ENCODE assay signal across 8 mouse cellular contexts in the genomic region with DNA sequence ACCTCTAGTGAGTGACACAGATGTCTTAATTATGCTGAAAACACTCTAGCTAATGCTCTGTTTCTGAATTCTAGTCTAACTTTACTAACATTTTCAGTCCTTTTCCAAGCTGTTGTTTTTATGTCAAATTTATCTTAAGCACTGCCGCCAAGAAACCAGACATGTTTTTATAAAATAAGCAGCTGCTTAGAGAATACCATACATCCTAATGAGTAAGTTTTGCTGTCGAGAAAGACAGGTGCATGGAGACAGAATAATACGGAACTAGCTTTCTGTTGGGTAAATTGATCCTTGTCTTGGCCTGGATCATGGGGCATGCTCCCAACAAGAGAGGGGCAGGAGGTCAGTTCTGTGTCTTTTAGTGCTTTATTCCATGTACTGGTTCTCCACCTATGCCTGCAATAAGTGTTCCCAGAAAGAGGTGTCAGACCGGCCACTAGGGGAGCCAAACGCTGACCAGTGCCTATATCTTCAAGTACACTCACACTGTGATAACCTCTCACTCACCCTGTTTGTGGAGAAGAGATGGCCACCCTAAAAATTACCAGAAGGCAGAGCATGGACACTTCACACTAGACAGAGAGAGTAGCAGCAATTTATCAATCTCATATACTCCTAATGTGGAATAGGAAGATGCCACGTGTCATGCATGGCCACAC.
DNase-seq lines count a peak whose midpoint lies in the region; ATAC-seq and TF ChIP-seq lines count a peak whose summit lies in the region.

No protein-coding gene starts in this region.

- intact Hi-C loops in heart, postnatal 25 days (cut with DNase I): no loop called here

- TF ChIP-seq EP300 in heart, postnatal 0 days (IDR thresholded peaks at IDR 0.05; ENCODE audit: low read depth): no peak

- H3K9ac ChIP-seq in heart, postnatal 0 days (replicated peaks; ENCODE audit: low read depth, low read length): no peak overlapping the region
- H3K9ac ChIP-seq in forebrain, embryonic 14.5 days (ENCODE audit: low read length): no peak overlapping the region
- no peak overlapping the region for H3K9ac ChIP-seq in limb, embryonic 12.5 days (replicated peaks)

- H3K27me3 ChIP-seq in heart, postnatal 0 days (ENCODE audit: control insufficient read depth, insufficient read depth, low read length): no peaks in the 10 kb centered on the region
- H3K27me3 ChIP-seq in thymus, adult 2 months (ENCODE audit: control insufficient read depth, insufficient read depth, low read length): no peaks in the 10 kb centered on the region
- H3K27me3 ChIP-seq in forebrain, embryonic 14.5 days (replicated peaks; ENCODE audit: control insufficient read depth, insufficient read depth, low read length): no peaks in the 10 kb centered on the region
- H3K27me3 ChIP-seq in limb, embryonic 12.5 days: no peaks in the 10 kb centered on the region

- TF ChIP-seq POLR2A in thymus, adult 2 months (IDR thresholded peaks at IDR 0.05; ENCODE audit: control insufficient read depth, extremely low read depth, insufficient read depth, low read length, poor library complexity): no peak

- no peak overlapping the region for H3K27ac ChIP-seq in heart, postnatal 0 days (ENCODE audit: low read depth)
- no peak overlapping the region for H3K27ac ChIP-seq in thymus, adult 2 months (ENCODE audit: control insufficient read depth, insufficient read depth, low read length)
- H3K27ac ChIP-seq in forebrain, embryonic 14.5 days (ENCODE audit: low read depth, low read length): no peak overlapping the region
- no peak overlapping the region for H3K27ac ChIP-seq in limb, embryonic 12.5 days

- H3K4me2 ChIP-seq in heart, postnatal 0 days (ENCODE audit: low read depth, low read length): no peak overlapping the region
- H3K4me2 ChIP-seq in forebrain, embryonic 14.5 days (ENCODE audit: low read length): no peak overlapping the region
- no peak overlapping the region for H3K4me2 ChIP-seq in limb, embryonic 12.5 days

- H3K36me3 ChIP-seq in heart, postnatal 0 days (replicated peaks; ENCODE audit: control insufficient read depth, insufficient read depth, low read length): no peaks in the 10 kb centered on the region
- no peaks in the 10 kb centered on the region for H3K36me3 ChIP-seq in thymus, adult 2 months (ENCODE audit: control insufficient read depth, insufficient read depth, low read length)
- H3K36me3 ChIP-seq in forebrain, embryonic 14.5 days (ENCODE audit: control insufficient read depth, insufficient read depth, low read length): no peaks in the 10 kb centered on the region
- H3K36me3 ChIP-seq in limb, embryonic 12.5 days: no peaks in the 10 kb centered on the region

- no peak for ATAC-seq in heart, postnatal 0 days (ENCODE audit: insufficient read depth, low read depth)
- peak; percentile 50; the same call in 1 of the 2 replicates for ATAC-seq in forebrain, embryonic 14.5 days
- ATAC-seq in limb, embryonic 12.5 days (ENCODE audit: insufficient number of reproducible peaks, insufficient read depth, low FRiP score, low TSS enrichment, low read depth): peak; percentile 20; the same call in 1 of the 2 replicates

- no peaks in the 10 kb centered on the region for H3K4me1 ChIP-seq in heart, postnatal 0 days (ENCODE audit: control insufficient read depth, insufficient read depth)
- H3K4me1 ChIP-seq in thymus, adult 2 months (replicated peaks; ENCODE audit: control insufficient read depth, insufficient read depth, low read length): no peaks in the 10 kb centered on the region
- H3K4me1 ChIP-seq in forebrain, embryonic 14.5 days (ENCODE audit: control insufficient read depth, insufficient read depth, low read length): no peaks in the 10 kb centered on the region
- H3K4me1 ChIP-seq in limb, embryonic 12.5 days (replicated peaks): no peaks in the 10 kb centered on the region

- peak; percentile 35 for TF ChIP-seq CTCF in heart, postnatal 0 days (IDR thresholded peaks at IDR 0.05; ENCODE audit: low read depth)
- TF ChIP-seq CTCF in thymus, adult 2 months (IDR thresholded peaks at IDR 0.05; ENCODE audit: borderline replicate concordance, control insufficient read depth, extremely low read depth, insufficient read depth, low read length, poor library complexity): no peak

- no peak overlapping the region for H3K4me3 ChIP-seq in heart, postnatal 0 days (ENCODE audit: low read depth, low read length)
- H3K4me3 ChIP-seq in thymus, adult 2 months (ENCODE audit: control insufficient read depth, insufficient read depth, low read length): no peak overlapping the region
- no peak overlapping the region for H3K4me3 ChIP-seq in forebrain, embryonic 14.5 days (ENCODE audit: low read depth, low read length)
- H3K4me3 ChIP-seq in limb, embryonic 12.5 days (replicated peaks): no peak overlapping the region

- H3K9me3 ChIP-seq in heart, postnatal 0 days (replicated peaks; ENCODE audit: control insufficient read depth, low read length): no peaks in the 10 kb centered on the region
- no peaks in the 10 kb centered on the region for H3K9me3 ChIP-seq in forebrain, embryonic 14.5 days (replicated peaks; ENCODE audit: control insufficient read depth, low read length)
- no peaks in the 10 kb centered on the region for H3K9me3 ChIP-seq in limb, embryonic 12.5 days

- DNase-seq in heart, postnatal 0 days (ENCODE audit: low spot score): no peak
- no peak for DNase-seq in heart, postnatal 25 days (ENCODE audit: low spot score)
- DNase-seq in thymus, adult 2 months: peak; percentile 2
- DNase-seq in thymus, postnatal 25 days: no peak
- peak; percentile 39 for DNase-seq in forebrain, embryonic 14.5 days (ENCODE audit: low spot score)
- DNase-seq in adipocyte (ENCODE audit: low spot score) (no peak), MN1 (ENCODE audit: low spot score) (no peak)

- 60% methylated on average over 6 of the region's 6 CpGs for WGBS in heart, postnatal 0 days
- 87% methylated on average over 6 of the region's 6 CpGs for WGBS in thymus, adult 2 months
- WGBS in forebrain, embryonic 14.5 days: 60% methylated on average over 6 of the region's 6 CpGs
- 61% methylated on average over 6 of the region's 6 CpGs for WGBS in limb, embryonic 12.5 days

Comparison
In these comparisons a context has a peak if more than half of its experiments do, and no peak if none do; other contexts are left out.
1. DNase-seq: peak in thymus, adult 2 months (single experiment) and forebrain, embryonic 14.5 days (single experiment); none in heart, postnatal 0 days (single experiment), heart, postnatal 25 days (single experiment), thymus, postnatal 25 days (single experiment), adipocyte (single experiment) and MN1 (single experiment).